Mouse (Mus musculus): ENCODE results near the gene Polr2l.

DNA sequence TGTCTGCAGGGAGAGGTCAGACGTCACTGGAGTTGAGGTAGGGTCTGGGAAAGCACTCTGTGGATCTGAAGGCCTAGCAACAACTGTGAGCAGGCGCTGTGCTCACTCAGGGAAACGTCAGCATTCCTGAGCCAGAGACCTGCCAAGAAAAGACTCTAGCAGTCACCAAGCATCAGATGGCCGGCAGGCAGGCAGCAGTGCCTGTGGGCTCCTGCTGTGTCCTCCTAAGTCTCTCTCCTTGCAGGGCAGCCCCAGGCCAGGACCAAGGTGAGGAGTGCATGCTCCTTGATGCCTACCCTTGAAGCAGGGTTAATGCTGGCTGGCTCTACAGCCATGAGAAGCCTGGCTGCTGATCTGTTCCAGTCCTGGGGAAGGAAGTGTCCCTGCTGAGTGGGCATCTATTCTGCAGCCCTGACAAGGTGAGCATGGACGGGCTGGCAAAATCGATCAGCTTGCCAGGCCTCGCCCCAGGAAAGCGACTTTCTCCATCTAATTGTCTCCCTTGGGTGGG, 35.8 kb upstream of the Polr2l start:
- no peak for TF ChIP-seq CTCF (IDR thresholded peaks at IDR 0.05; ENCODE audit: insufficient read depth, low read length)
- TF ChIP-seq POLR2A (IDR thresholded peaks at IDR 0.05; ENCODE audit: borderline replicate concordance, extremely low read depth, low read depth, low read length) = no peak
